Mouse (Mus musculus) embryonic facial prominence, embryonic 13.5 days (tissue): Measurements from ENCODE around the gene Ift80. TPM values are rescaled to one million over a fixed set of nuclear protein-coding genes. Genes with fewer than 3 reads are reported as not detected.
"Not testable (repeated sequence)": the region's sequence is repeated elsewhere in the genome, so short reads cannot be mapped to it uniquely, and the experiment has no call there.

Source experiments
- ATAC-seq: fragments of 200-750 bp; cut with Nextera tagmentation; 2 replicates; pipeline ENCODE4 v1.8.0; 2017; ENCODE audit warnings: low read depth; ENCODE audit not compliant: insufficient number of reproducible peaks, insufficient read depth, low FRiP score, low TSS enrichment
- H3K27ac ChIP-seq: fragments of 300-500 bp; sonication (generic); 2 replicates; pipeline ENCODE4 v1.5.1; 2015; ENCODE audit warnings: moderate library complexity, mild to moderate bottlenecking, inconsistent platforms
- H3K27me3 ChIP-seq: fragments of 300-500 bp; sonication (generic); 2 replicates; pipeline ENCODE4 v1.6.1; 2015; ENCODE audit warnings: mild to moderate bottlenecking, inconsistent platforms
- H3K36me3 ChIP-seq: fragments of 300-500 bp; sonication (generic); 2 replicates; pipeline ENCODE4 v1.6.1; 2015; ENCODE audit warnings: mild to moderate bottlenecking, inconsistent platforms
- H3K4me1 ChIP-seq: fragments of 300-500 bp; sonication (generic); 2 replicates; pipeline ENCODE4 v1.6.1; 2015; ENCODE audit warnings: inconsistent platforms
- H3K4me2 ChIP-seq: fragments of 300-500 bp; sonication (generic); 2 replicates; pipeline ENCODE4 v1.6.1; 2015; ENCODE audit warnings: moderate library complexity, mild to moderate bottlenecking, inconsistent platforms
- H3K4me3 ChIP-seq: fragments of 300-500 bp; sonication (generic); 2 replicates; pipeline ENCODE4 v1.5.1; 2015; ENCODE audit warnings: mild to moderate bottlenecking, inconsistent platforms
- H3K9ac ChIP-seq: fragments of 300-500 bp; sonication (generic); 2 replicates; pipeline ENCODE4 v1.6.1; 2015; ENCODE audit warnings: mild to moderate bottlenecking, inconsistent platforms
- H3K9me3 ChIP-seq: fragments of 300-500 bp; sonication (generic); 2 replicates; pipeline ENCODE4 v1.6.1; 2016; ENCODE audit warnings: inconsistent platforms
- WGBS: fragments of 180-500 bp; shearing (Covaris S2); methylation state at CpG from one replicate; pipeline ENCODE4 v1.1.7; 2015; ENCODE audit warnings: mixed read lengths; 5-methylcytosine and 5-hydroxymethylcytosine counted together
- polyA plus RNA-seq: library from polyadenylated mRNA; unstranded; fragments of >200 nt; fragmentation: Nextera tagmentation; extraction: Ambion mirVana; gene quantifications from 2 replicates; pipeline ENCODE4 v1.2.1, GENCODE M21; 2015

The Ift80 gene
- polyA plus RNA-seq, 1 experiment from 2014 or later, result 18.6 TPM

DNA sequence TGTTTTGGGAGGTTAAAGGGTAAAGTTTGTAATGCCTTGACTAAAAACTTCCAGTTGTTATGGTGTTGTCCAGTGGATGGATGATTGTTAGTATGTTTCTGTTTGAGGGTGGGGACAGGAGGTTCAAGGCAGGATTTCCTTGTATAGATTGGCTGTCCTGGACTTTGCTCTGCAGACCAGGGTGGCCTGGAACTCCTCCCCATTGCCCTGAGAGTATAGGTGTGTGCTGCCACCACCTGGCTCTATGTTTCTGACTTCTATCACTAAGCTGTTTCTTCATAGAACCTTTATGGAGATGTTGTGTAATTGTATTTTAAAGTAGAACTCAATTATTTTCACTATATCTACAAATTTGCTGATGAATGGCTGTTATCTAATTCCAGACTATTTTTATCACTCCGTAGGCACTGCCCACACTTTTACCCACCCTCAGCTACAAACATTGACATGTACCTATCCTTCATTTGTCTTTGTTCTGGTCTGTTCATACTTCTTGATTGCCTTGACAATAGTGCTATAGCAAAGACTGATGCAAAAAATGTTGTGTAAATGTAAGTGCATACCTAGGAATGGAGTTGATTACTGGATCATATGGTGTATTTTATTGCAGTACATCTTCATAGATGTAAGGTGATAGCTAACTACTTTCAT lies 21.9 kb upstream of the Ift80 start:
- Histone ChIP-seq H3K27ac (no peak overlapping the region), H3K27me3 (no peaks in the 10 kb centered on the region), H3K4me3 (no peak overlapping the region), H3K9ac (no peak overlapping the region), H3K36me3 (peaks cover 70% of the 10 kb centered on the region), H3K4me2 (no peak overlapping the region), H3K9me3 (no peaks in the 10 kb centered on the region), H3K4me1 (no peaks in the 10 kb centered on the region)
- ATAC-seq, result no peak
- 96% methylated on average over 1 of the region's 1 CpGs for WGBS

- Histone ChIP-seq H3K27ac (no peak overlapping the region), H3K4me3 (no peak overlapping the region), H3K36me3 (peaks cover 63% of the 10 kb centered on the region), H3K9ac (no peak overlapping the region), H3K4me1 (no peaks in the 10 kb centered on the region), H3K9me3 (no peaks in the 10 kb centered on the region), H3K27me3 (no peaks in the 10 kb centered on the region), H3K4me2 (no peak overlapping the region)
- ATAC-seq, result no peak
These were observed 16.4 kb upstream of the Ift80 start for GRCm38 (mm10) chr3:69020764-69021163.

- H3K9me3 ChIP-seq, result no peaks in the 10 kb centered on the region
- WGBS, result 89% methylated on average over 2 of the region's 2 CpGs
- ATAC-seq, result no peak
- no peak overlapping the region for H3K4me2 ChIP-seq
- no peak overlapping the region for H3K4me3 ChIP-seq
- no peak overlapping the region for H3K9ac ChIP-seq
- no peak overlapping the region for H3K27ac ChIP-seq
- H3K36me3 ChIP-seq, result peaks cover 58% of the 10 kb centered on the region
- no peaks in the 10 kb centered on the region for H3K4me1 ChIP-seq
- H3K27me3 ChIP-seq, result no peaks in the 10 kb centered on the region
These were observed 15.9 kb upstream of the Ift80 start for GRCm38 (mm10) chr3:69020285-69020684.

DNA sequence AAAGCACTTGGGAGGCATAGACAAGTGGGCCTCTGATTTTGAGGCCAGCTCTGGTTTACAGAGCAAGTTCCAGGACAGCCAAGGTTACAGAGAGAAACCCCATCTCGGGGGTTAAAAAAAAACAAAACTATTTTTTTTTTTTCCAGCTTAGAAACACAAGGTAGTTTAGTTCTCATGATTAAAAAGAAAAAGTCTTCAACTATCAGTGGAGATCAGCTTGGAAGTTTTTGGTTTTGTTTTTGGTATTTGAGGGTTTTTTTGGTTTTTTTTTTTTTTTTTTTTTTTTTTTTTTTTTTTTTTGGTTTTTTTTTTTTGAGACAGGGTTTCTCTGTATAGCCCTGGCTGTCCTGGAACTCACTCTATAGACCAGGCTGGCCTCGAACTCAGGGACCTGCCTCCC lies 14.3 kb upstream of the Ift80 start:
- not testable (repeated sequence) for H3K27me3 ChIP-seq, ATAC-seq, H3K9ac ChIP-seq, H3K4me2 ChIP-seq, H3K27ac ChIP-seq, H3K4me3 ChIP-seq, H3K4me1 ChIP-seq, H3K9me3 ChIP-seq
- WGBS, result 96% methylated on average over 2 of the region's 2 CpGs
- peaks cover 49% of the 10 kb centered on the region for H3K36me3 ChIP-seq

DNA sequence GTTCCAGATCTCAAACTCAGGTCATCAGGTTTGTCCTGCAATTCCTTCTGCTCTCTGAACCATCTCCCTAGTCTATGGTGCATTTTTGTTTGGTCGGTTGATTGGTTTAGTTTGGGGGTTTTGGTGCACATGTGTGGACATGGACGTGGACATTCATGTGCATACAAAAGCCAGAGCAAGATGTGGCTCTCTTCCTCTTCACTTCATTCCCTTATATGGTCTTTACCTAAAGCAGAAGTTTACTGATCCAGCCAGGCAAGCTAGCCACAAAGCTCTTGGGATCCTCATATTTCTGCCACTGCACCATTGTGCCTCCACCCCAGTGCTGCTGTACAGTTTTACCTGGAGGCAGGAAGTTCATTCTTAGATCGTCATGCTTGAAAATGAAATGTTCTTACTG lies 12.8 kb upstream of the Ift80 start:
- no peaks in the 10 kb centered on the region for H3K9me3 ChIP-seq
- no peak for ATAC-seq
- no peaks in the 10 kb centered on the region for H3K4me1 ChIP-seq
- no peak overlapping the region for H3K4me2 ChIP-seq
- no peaks in the 10 kb centered on the region for H3K27me3 ChIP-seq
- H3K9ac ChIP-seq, result no peak overlapping the region
- peaks cover 50% of the 10 kb centered on the region for H3K36me3 ChIP-seq
- no peak overlapping the region for H3K4me3 ChIP-seq
- H3K27ac ChIP-seq, result no peak overlapping the region
- 81% methylated on average over 3 of the region's 3 CpGs for WGBS

- 0 out of 2 replicates have a peak, but pooled peaks cover 13% of the 10 kb centered on the region for H3K36me3 ChIP-seq
- ATAC-seq, result no peak
- no peak overlapping the region for H3K4me2 ChIP-seq
- WGBS, result 83% methylated on average over 2 of the region's 2 CpGs
- H3K27ac ChIP-seq, result no peak overlapping the region
- H3K9me3 ChIP-seq, result no peaks in the 10 kb centered on the region
- H3K9ac ChIP-seq, result no peak overlapping the region
- no peaks in the 10 kb centered on the region for H3K27me3 ChIP-seq
- H3K4me1 ChIP-seq, result peaks cover 9% of the 10 kb centered on the region
- H3K4me3 ChIP-seq, result no peak overlapping the region
These were observed 4.5 kb upstream of the Ift80 start for GRCm38 (mm10) chr3:69008873-69009272.

- 5% methylated on average over 21 of the region's 21 CpGs for WGBS
- ATAC-seq, result no peak
- Histone ChIP-seq H3K9me3 (no peaks in the 10 kb centered on the region), H3K36me3 (0 out of 2 replicates have a peak, but pooled peaks cover 3% of the 10 kb centered on the region), H3K4me3 (peak overlapping the region; percentile 98), H3K4me2 (peak overlapping the region; percentile 84), H3K9ac (peak overlapping the region; percentile 95), H3K4me1 (peaks cover 9% of the 10 kb centered on the region), H3K27me3 (no peaks in the 10 kb centered on the region), H3K27ac (peak overlapping the region; percentile 95)
These were observed 1.9 kb upstream of the Ift80 start for GRCm38 (mm10) chr3:69006246-69006760.

DNA sequence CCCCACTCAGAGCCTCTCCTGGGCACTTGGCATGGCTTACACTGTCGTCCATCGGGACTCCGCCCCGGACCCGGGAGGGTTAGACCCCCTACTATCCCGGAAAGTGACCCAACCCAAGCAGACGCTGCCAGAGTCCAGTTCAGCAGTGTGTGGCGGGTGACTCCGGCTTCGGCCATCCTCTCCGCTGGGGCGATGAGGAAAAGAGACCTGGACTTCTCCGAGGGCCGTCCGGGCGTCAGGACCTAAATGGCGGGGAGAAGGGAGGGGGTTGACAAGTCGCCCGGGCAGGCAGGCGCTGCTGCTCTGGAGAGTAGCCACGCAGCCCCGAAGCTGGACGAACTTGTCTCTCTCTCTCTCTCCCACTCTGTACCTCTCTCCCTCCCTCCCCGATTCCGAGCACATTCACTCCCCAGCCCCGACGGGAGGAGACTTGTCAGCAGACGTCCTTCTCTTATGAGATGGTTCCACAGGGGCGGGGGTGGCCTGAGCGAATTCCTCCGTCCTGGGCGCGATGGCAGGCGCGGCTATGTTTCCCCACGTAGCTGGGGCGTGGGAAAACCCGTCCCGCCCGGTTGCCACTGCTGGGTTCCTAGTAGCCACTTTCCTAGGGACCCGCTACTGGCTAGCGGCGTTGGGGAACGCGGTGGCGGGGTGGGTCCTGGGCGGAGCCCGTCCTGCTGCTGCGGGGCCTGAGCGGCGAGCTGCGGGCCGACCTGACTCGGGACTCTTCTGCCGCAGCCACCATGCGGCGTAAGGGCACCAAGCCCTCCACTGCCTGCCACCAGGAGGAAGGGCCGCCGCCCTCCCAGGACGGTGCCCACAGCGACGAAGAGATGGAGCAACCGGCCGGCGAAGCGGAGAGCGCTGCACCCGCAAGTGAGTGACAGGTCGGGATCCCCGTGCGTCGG lies 1.2 kb upstream of the Ift80 start:
- WGBS, result under 1% methylated on average over 72 of the region's 72 CpGs
- H3K4me3 ChIP-seq, result peak overlapping the region; percentile 98
- peak; percentile 61 for ATAC-seq
- peak overlapping the region; percentile 84 for H3K4me2 ChIP-seq
- H3K9ac ChIP-seq, result peak overlapping the region; percentile 95
- H3K27ac ChIP-seq, result peak overlapping the region; percentile 95
- peaks cover 9% of the 10 kb centered on the region for H3K4me1 ChIP-seq
- 0 out of 2 replicates have a peak, but pooled peaks cover 3% of the 10 kb centered on the region for H3K36me3 ChIP-seq
- H3K9me3 ChIP-seq, result no peaks in the 10 kb centered on the region
- no peaks in the 10 kb centered on the region for H3K27me3 ChIP-seq

DNA sequence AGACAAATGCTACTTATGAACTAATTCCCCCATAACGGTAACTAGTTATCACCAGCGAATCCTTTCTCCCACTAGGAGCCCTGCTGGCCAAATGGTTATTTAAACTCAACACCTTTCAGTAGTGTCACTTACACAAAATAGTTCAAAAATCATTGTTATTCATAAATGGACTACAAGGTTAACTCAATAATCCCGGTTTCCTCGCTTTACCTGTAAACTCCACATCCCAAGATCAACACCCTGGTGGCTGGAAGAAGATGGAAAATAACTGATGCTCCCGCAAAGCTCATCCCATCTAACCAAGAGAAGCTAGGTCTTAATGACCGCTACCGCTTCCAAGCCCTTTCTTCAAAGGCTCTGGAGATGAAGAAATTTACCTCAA lies 324 bp downstream of the Ift80 start:
- Histone ChIP-seq H3K27ac (peak overlapping the region; percentile 95), H3K4me2 (peak overlapping the region; percentile 64), H3K36me3 (no peaks in the 10 kb centered on the region), H3K27me3 (no peaks in the 10 kb centered on the region), H3K9ac (peak overlapping the region; percentile 95), H3K4me3 (peak overlapping the region; percentile 98), H3K9me3 (no peaks in the 10 kb centered on the region), H3K4me1 (peaks cover 9% of the 10 kb centered on the region)
- ATAC-seq, result no peak
- WGBS, result 2% methylated on average over 7 of the region's 7 CpGs

DNA sequence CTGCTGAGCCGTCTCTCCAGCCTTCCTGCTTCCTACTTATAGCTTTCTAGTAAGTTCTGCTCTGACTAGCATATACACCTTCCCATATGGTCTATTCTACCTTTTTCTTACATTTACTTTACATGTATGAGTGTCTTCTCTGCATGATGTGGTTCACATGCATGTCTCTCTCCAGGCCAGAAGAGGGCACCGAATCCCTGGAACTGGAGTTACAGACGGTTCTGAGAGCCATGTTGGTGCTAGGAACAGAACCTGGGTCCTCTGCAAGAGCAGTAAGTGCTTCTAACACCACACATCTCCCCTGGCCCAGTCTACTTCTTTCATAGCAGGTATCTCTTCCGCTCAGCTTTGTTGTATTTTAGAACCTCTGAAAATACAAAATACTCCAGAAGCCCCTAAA lies 1.6 kb downstream of the Ift80 start:
- Histone ChIP-seq H3K4me1 (peaks cover 9% of the 10 kb centered on the region), H3K36me3 (no peaks in the 10 kb centered on the region), H3K4me2 (no peak overlapping the region), H3K9me3 (no peaks in the 10 kb centered on the region), H3K9ac (no peak overlapping the region), H3K27ac (no peak overlapping the region), H3K27me3 (no peaks in the 10 kb centered on the region), H3K4me3 (no peak overlapping the region)
- 85% methylated on average over 4 of the region's 4 CpGs for WGBS
- no peak for ATAC-seq

- peaks cover 27% of the 10 kb centered on the region for H3K36me3 ChIP-seq
- H3K9me3 ChIP-seq, result no peaks in the 10 kb centered on the region
- H3K4me2 ChIP-seq, result no peak overlapping the region
- H3K27me3 ChIP-seq, result no peaks in the 10 kb centered on the region
- no peak for ATAC-seq
- WGBS, result 85% methylated on average over 2 of the region's 2 CpGs
- H3K4me3 ChIP-seq, result no peak overlapping the region
- H3K4me1 ChIP-seq, result no peaks in the 10 kb centered on the region
- no peak overlapping the region for H3K9ac ChIP-seq
- H3K27ac ChIP-seq, result no peak overlapping the region
These were observed 17.8 kb downstream of the Ift80 start for GRCm38 (mm10) chr3:68986550-68986949.

DNA sequence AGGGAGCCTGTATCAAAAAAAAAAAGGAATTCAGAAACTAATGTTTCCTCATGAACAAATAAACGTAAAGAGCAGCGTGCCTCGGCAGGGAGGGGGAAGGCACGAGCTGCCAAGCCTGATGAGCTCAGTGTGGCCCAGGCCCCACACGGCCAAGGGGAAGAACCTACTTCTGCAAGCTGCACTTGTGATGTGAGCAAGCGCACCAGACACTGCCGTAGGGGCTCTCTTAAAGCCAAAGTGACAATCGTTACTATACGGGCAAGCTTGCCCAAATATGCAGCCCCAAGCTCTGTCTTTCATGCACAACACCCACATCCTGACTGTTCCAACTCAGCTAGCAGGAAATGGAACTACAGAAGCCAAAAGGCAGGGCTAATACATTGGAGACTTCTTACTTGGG lies 23.5 kb downstream of the Ift80 start:
- Histone ChIP-seq H3K4me1 (peaks cover 8% of the 10 kb centered on the region), H3K27ac (no peak overlapping the region), H3K9me3 (no peaks in the 10 kb centered on the region), H3K9ac (no peak overlapping the region), H3K4me3 (no peak overlapping the region), H3K4me2 (no peak overlapping the region), H3K36me3 (peaks cover 14% of the 10 kb centered on the region), H3K27me3 (no peaks in the 10 kb centered on the region)
- WGBS, result 78% methylated on average over 9 of the region's 9 CpGs
- no peak for ATAC-seq
